Mouse (Mus musculus) liver, embryonic 13.5 days (tissue): ENCODE measurements around the gene Birc7. TPM values are rescaled to one million over a fixed set of nuclear protein-coding genes. Genes with fewer than 3 reads are reported as not detected.

ENCODE experiments used
- ATAC-seq: fragments of 200-750 bp; cut with Nextera tagmentation; 2 replicates; pipeline ENCODE4 v1.8.0; 2017; ENCODE audit warnings: low read depth, mild to moderate bottlenecking, moderate number of reproducible peaks, moderate library complexity
- DNase-seq: peaks from one replicate; pipeline ENCODE4 v3.0.0; 2022
- H3K27ac ChIP-seq: fragments of 300-500 bp; sonication (generic); 2 replicates; pipeline ENCODE4 v1.5.1; 2015; ENCODE audit warnings: moderate library complexity, mild to moderate bottlenecking, inconsistent platforms
- H3K27me3 ChIP-seq: fragments of 300-500 bp; sonication (generic); 2 replicates; pipeline ENCODE4 v1.6.1; 2015; ENCODE audit warnings: mild to moderate bottlenecking, inconsistent platforms
- H3K36me3 ChIP-seq: fragments of 300-500 bp; sonication (generic); 2 replicates; pipeline ENCODE4 v1.6.1; 2015; ENCODE audit warnings: mild to moderate bottlenecking, inconsistent platforms
- H3K4me1 ChIP-seq: fragments of 300-500 bp; sonication (generic); replicated peaks from 2 replicates; pipeline ENCODE4 v1.6.1; 2015; ENCODE audit warnings: inconsistent platforms
- H3K4me2 ChIP-seq: fragments of 300-500 bp; sonication (generic); 2 replicates; pipeline ENCODE4 v1.6.1; 2015; ENCODE audit warnings: inconsistent platforms, mild to moderate bottlenecking, moderate library complexity
- H3K4me3 ChIP-seq: fragments of 300-500 bp; sonication (generic); replicated peaks from 2 replicates; pipeline ENCODE4 v1.5.1; 2015; ENCODE audit warnings: mild to moderate bottlenecking, inconsistent platforms
- H3K9ac ChIP-seq: fragments of 300-500 bp; sonication (generic); 2 replicates; pipeline ENCODE4 v1.6.1; 2015; ENCODE audit warnings: mild to moderate bottlenecking, inconsistent platforms
- H3K9me3 ChIP-seq: fragments of 300-500 bp; sonication (generic); replicated peaks from 2 replicates; pipeline ENCODE4 v1.6.1; 2016; ENCODE audit warnings: inconsistent platforms
- WGBS: fragments of 180-500 bp; shearing (Covaris S2); methylation state at CpG from one replicate; pipeline ENCODE4 v1.1.7; 2015; ENCODE audit not compliant: insufficient replicate concordance; 5-methylcytosine and 5-hydroxymethylcytosine counted together
- polyA plus RNA-seq: library from polyadenylated mRNA; unstranded; fragments of >200 nt; fragmentation: Nextera tagmentation; extraction: Ambion mirVana; gene quantifications from 2 replicates; pipeline ENCODE4 v1.2.1, GENCODE M21; 2015

The Birc7 gene
- polyA plus RNA-seq: not detected in 2 replicates

GRCm38 (mm10) chr2:180928723-180929122 lies at the start of gene Birc7:
Gene Birc7, plus strand, starts transcription at chr2:180929023.
- Histone ChIP-seq H3K4me3 (no peak within 1 kb of the TSS), H3K9ac (no peak within 1 kb of the TSS), H3K4me1 (no peaks in the 10 kb centered on the region), H3K4me2 (no peak within 1 kb of the TSS), H3K36me3 (no peaks in the 10 kb centered on the region), H3K9me3 (no peaks in the 10 kb centered on the region), H3K27ac (no peak within 1 kb of the TSS), H3K27me3 (no peaks in the 10 kb centered on the region)
- ATAC-seq (no peak), DNase-seq (no peak)
- 51% methylated on average over 4 of the region's 4 CpGs for WGBS

DNA sequence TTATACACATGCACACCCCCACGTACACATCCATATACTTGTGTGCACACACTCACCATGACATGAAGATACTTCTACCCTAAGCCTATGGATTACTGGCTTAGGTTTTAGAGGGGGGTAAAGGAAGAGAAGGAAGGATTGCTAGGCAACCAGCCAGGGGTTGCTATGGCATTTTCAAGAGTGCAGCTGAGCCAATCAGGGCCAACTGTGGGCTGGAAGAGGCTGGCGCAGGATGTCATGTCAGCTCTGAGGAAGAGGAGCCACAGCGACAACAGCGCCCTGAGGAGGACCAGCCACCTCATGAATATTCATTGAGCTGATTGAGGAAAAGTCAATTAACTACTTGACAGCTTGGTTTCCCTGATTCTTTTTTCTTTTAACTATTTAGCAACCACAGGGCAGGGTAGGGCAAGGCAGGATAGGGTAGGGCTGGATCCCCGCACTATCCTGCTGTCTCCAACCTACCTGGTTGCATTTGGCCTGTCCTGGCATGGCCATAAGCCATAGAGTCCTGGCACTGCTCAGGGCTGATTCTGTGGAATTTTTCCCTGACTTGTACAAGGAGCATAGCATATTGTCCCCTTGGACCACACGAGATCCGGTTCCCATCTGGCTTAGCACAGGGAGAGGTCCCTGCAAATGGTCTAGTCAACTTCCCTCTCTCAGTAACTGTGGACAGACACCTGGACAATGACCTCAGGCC lies 49.3 kb upstream of the Birc7 start:
- 0 out of 2 replicates have a peak, but pooled peaks cover 3% of the 10 kb centered on the region for H3K27me3 ChIP-seq
- WGBS: 33% methylated on average over 7 of the region's 7 CpGs
- DNase-seq (no peak), ATAC-seq (no peak)
- no peaks in the 10 kb centered on the region for H3K36me3 ChIP-seq
- no peaks in the 10 kb centered on the region for H3K9me3 ChIP-seq
- no peak overlapping the region for H3K27ac ChIP-seq
- H3K4me1 ChIP-seq: no peaks in the 10 kb centered on the region
- no peak overlapping the region for H3K9ac ChIP-seq
- H3K4me3 ChIP-seq: no peak overlapping the region
- no peak overlapping the region for H3K4me2 ChIP-seq

DNA sequence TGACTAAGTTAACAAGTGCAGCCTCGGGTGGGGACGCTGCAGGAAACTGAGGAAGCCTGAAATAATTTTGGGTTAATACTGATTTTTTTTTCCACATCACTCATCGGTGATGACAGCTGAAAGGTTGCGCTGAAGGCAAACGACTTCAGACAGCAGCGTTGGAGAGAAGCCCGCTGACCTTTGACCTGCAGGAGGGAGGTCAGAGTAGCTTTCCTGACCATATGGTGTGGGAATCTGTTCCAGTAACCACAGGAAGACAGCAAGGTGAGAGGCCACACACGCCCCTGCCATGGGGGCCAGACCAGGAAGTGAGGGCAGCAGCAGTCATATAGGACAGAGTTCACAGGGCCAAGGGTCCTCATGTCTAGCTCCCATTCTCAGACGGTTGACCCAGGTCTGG lies 47.5 kb upstream of the Birc7 start:
- H3K4me1 ChIP-seq: no peaks in the 10 kb centered on the region
- no peaks in the 10 kb centered on the region for H3K9me3 ChIP-seq
- no peak overlapping the region for H3K27ac ChIP-seq
- DNase-seq (no peak), ATAC-seq (no peak)
- H3K4me3 ChIP-seq: no peak overlapping the region
- no peak overlapping the region for H3K9ac ChIP-seq
- WGBS: 44% methylated on average over 9 of the region's 9 CpGs
- no peak overlapping the region for H3K4me2 ChIP-seq
- H3K36me3 ChIP-seq: no peaks in the 10 kb centered on the region
- H3K27me3 ChIP-seq: peaks cover 14% of the 10 kb centered on the region

- ATAC-seq: no peak
- no peaks in the 10 kb centered on the region for H3K36me3 ChIP-seq
- no peak for DNase-seq
- H3K4me2 ChIP-seq: no peak overlapping the region
- H3K9me3 ChIP-seq: no peaks in the 10 kb centered on the region
- H3K9ac ChIP-seq: no peak overlapping the region
- whole genome bisulfite sequencing: 38% methylated on average over 5 of the region's 5 CpGs
- H3K27ac ChIP-seq: no peak overlapping the region
- H3K27me3 ChIP-seq: peaks cover 49% of the 10 kb centered on the region
- no peak overlapping the region for H3K4me3 ChIP-seq
- no peaks in the 10 kb centered on the region for H3K4me1 ChIP-seq
Observed at GRCm38 (mm10) chr2:180885270-180885669, 43.6 kb upstream of the Birc7 start.

- Histone ChIP-seq H3K9me3 (no peaks in the 10 kb centered on the region), H3K4me1 (peaks cover 17% of the 10 kb centered on the region), H3K4me3 (no peak overlapping the region), H3K9ac (no peak overlapping the region), H3K36me3 (no peaks in the 10 kb centered on the region), H3K27me3 (peaks cover 90% of the 10 kb centered on the region), H3K4me2 (no peak overlapping the region), H3K27ac (no peak overlapping the region)
- no peak for ATAC-seq
- WGBS: 12% methylated on average over 18 of the region's 19 CpGs
- DNase-seq: no peak
Observed at GRCm38 (mm10) chr2:180889271-180889920, 39.4 kb upstream of the Birc7 start.

DNA sequence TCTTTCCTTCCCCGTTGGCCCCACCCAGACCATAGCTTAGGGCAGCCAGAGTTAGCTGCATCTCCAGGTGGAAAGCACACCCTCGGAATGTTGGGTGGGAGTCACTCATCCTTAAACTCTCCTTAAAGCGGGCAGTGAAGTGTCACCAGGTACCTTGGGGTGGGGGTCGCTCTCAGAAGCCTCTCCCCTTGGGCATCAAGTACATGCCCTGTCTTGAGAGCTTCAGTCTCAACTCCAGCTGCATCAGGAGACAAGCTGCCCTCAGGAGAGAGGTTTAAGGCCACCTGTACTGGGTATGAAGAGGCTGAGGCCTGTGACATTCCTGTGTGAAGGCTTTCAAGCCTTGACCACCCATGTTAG lies 38.9 kb upstream of the Birc7 start:
- ATAC-seq (no peak), DNase-seq (no peak)
- Histone ChIP-seq H3K4me1 (peaks cover 19% of the 10 kb centered on the region), H3K9me3 (no peaks in the 10 kb centered on the region), H3K4me3 (no peak overlapping the region), H3K27me3 (peaks cover 95% of the 10 kb centered on the region), H3K9ac (no peak overlapping the region), H3K4me2 (no peak overlapping the region), H3K27ac (no peak overlapping the region), H3K36me3 (no peaks in the 10 kb centered on the region)
- WGBS: 12% methylated on average over 4 of the region's 4 CpGs

DNA sequence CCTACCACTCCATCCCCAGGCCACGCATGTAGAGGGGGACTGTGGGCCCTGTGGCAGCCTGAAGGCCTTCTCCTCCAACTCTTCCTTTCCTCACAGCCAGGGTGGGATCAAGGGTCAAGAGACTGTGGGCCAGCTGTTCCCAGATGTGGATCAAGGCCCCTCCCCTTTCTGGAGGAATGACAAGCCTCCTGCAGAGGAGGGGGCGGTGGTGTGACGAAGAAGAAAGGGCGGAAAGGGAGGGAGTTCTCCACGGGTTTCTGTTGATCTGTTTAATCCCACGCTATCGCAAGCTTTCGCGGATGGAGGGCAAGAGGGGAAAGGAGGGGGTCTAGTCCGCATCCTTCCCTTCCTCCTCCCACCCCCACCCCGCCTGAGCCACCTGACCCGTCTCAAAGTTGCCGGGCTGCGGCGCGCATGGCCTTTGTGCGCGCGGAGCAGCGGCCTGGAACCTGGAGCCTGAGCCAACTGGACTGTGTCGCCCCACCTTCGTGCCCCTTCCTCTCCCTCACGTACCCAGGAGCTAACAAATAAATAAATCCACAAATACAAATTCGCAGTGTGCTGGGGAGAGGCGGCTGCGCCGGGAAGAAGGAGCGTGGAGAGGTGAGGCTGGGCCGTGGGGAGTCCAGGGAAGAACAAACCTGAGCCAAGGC lies 38.3 kb upstream of the Birc7 start:
- no peak for ATAC-seq
- no peak overlapping the region for H3K4me2 ChIP-seq

DNA sequence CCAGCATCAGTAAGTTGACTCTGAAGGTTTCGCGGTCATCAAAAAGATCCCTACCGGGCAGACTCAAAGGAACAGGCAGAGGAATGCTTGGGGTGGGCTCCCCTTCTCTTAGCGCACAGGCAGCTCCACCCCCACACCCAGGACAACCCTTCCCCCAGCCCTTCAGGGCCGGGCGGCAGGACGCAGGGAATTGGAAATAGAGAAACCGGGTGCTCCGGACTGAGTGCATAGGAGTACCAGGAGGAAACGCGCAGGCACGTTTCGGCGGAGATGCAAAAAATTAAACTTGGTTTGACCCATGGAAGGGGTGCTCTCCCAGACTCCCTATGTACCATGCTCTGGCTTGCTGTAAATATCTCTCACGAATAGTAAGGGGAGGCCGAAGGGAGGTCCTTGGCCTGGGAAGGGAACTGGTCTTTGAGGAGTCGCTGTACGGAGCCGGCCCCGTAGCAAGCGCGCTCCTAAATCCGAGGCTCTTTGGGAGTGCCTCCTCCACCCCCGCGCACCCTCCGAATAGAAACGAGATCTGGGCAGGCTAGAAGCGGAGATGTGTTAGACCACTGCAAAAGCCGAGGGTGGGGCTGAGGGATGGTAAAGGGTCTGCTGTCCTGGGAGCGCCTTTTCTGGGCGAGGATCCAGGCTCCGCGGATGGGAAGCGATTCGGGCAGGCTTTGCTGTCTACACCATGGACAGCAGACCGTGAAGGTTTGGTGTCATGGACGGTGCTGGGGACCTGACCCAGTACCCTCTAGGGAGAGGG lies 37.6 kb upstream of the Birc7 start:
- Histone ChIP-seq H3K27ac (no peak overlapping the region), H3K36me3 (no peaks in the 10 kb centered on the region), H3K9me3 (no peaks in the 10 kb centered on the region), H3K4me2 (no peak overlapping the region), H3K27me3 (peaks cover 98% of the 10 kb centered on the region), H3K9ac (no peak overlapping the region), H3K4me1 (peaks cover 19% of the 10 kb centered on the region), H3K4me3 (no peak overlapping the region)
- WGBS: 3% methylated on average over 37 of the region's 37 CpGs
- DNase-seq (no peak), ATAC-seq (no peak)

More for the DNA sequence above, 38.3 kb upstream of the Birc7 start:
- DNase-seq: no peak
- Histone ChIP-seq H3K27me3 (peaks cover 98% of the 10 kb centered on the region), H3K4me3 (no peak overlapping the region), H3K27ac (no peak overlapping the region), H3K9ac (no peak overlapping the region), H3K9me3 (no peaks in the 10 kb centered on the region), H3K36me3 (no peaks in the 10 kb centered on the region), H3K4me1 (peaks cover 19% of the 10 kb centered on the region)
- WGBS: 2% methylated on average over 29 of the region's 29 CpGs

DNA sequence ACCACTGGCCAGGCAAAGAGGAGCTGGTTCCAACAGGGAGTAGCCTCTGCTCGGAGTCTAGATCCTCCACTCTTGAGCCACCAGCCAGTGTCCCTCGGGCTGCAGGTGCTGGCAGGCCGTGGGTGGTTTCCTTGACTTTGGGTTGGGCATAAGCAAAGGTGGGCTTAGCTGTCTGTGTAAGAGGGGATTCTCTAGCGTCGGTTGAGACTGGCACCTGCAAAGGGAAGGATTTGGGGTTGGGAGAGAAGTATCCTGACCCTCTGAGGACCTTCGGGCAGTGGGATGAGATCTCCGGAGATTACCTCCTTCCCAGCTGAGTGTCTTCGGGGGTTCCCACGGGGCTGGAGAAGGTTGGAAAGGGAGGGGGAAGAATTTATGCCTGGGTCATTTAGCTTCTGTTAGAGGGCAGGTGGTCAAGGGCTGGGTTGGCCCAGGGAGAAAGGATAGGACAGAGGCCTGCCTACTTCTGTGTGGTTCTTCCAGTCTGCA lies 36.9 kb upstream of the Birc7 start:
- ATAC-seq (no peak), DNase-seq (no peak)
- Histone ChIP-seq H3K9ac (no peak overlapping the region), H3K4me3 (no peak overlapping the region), H3K27ac (no peak overlapping the region), H3K4me2 (no peak overlapping the region), H3K36me3 (no peaks in the 10 kb centered on the region), H3K27me3 (peaks cover 100% of the 10 kb centered on the region), H3K9me3 (no peaks in the 10 kb centered on the region), H3K4me1 (peaks cover 19% of the 10 kb centered on the region)
- WGBS: 8% methylated on average over 9 of the region's 9 CpGs

DNA sequence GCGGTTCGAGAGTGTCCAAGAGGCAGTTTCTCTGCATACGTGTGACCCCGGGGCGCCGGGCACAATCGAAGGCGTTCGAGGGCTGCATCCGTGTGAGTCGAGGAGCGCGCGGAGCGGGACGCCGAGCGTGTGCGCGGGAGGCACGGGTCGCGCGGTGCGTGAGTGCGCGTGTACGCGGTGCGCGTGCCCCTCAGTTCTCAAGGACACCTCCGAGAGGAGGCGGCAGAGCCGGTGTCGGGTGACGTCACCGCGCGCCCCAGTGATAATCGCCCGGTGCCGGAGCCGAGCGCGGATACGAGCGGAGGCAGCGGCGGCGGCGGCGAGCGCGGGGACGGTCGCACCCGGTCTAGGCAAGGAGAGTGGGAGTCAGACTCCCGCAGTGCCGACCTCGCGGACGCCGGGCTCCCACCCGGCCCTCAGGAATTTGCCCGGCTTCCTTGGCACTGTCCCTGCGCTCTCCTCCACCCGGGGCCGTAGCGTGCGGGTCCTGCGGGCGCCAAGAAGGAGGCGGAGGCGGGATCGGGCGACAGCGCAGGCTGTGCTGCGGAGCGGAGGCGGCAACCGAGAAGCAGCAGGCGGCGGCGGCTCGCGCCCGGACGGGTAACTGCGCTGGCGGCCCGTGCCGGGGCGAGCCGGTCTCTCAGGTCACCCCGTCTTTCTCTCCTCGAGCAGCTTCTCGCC lies 35.8 kb upstream of the Birc7 start:
- Histone ChIP-seq H3K4me3 (peak overlapping the region; percentile 42), H3K9me3 (no peaks in the 10 kb centered on the region), H3K4me1 (peaks cover 19% of the 10 kb centered on the region), H3K4me2 (peak overlapping the region; percentile 56), H3K36me3 (no peaks in the 10 kb centered on the region), H3K27ac (no peak overlapping the region), H3K27me3 (peaks cover 99% of the 10 kb centered on the region), H3K9ac (no peak overlapping the region)
- no peak for DNase-seq
- under 1% methylated on average over 90 of the region's 97 CpGs for WGBS
- no peak for ATAC-seq
